9 mouse cellular contexts compared by ENCODE assay signal in the genomic region with DNA sequence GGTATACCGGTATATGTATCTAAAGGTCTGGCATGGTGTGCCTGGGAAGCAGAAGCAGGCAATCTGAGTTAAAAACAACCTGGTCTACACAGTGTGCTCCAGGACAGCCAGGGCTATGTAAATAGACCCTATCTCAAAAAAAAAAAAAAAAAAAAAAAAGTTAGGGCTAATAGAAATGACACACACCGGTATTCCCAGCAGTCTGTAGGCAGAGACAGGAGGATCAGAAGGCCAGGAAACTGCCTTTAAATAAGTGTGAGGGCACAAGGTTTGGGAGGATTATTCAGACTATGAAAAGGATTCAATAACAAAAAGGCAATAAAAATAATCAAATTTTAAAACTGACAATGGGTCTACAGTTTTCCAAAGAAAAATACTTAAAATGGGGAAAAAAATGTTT. TPM values are rescaled to one million over a fixed set of nuclear protein-coding genes. Genes with fewer than 3 reads are reported as not detected.
DNase-seq lines count a peak whose midpoint lies in the region; ATAC-seq and TF ChIP-seq lines count a peak whose summit lies in the region.
"Had no signal": no experiment of that assay in that cellular context is flagged by ENCODE, and none has a peak within 500 bp of the region (broad histone marks: within the 10 kb centered on the region; RNA-seq: fewer than 3 reads in every experiment).

No protein-coding gene starts in this region.

- peak overlapping the region; percentile 85; the same call in 1 of the 2 replicates for H3K4me3 ChIP-seq in heart, embryonic 15.5 days
- H3K4me3 ChIP-seq in heart, embryonic 10.5 days = no peak overlapping the region
- peak overlapping the region; percentile 61 for H3K4me3 ChIP-seq in bone marrow macrophage, adult 2 months (ENCODE audit: insufficient read depth, low read length)
- peak overlapping the region; percentile 82; the same call in 1 of the 2 replicates for H3K4me3 ChIP-seq in hindbrain, embryonic 14.5 days (replicated peaks; ENCODE audit: low read length)
- H3K4me3 ChIP-seq in midbrain, embryonic 10.5 days = peak overlapping the region; percentile 91

- no peak overlapping the region for H3K27ac ChIP-seq in heart, embryonic 15.5 days
- H3K27ac ChIP-seq in heart, embryonic 10.5 days = no peak overlapping the region
- H3K27ac ChIP-seq in bone marrow macrophage, adult 2 months (ENCODE audit: insufficient read depth, low read depth, low read length) = no peak overlapping the region
- H3K27ac ChIP-seq in hindbrain, embryonic 14.5 days = no peak overlapping the region
- no peak overlapping the region for H3K27ac ChIP-seq in midbrain, embryonic 10.5 days (replicated peaks)

- no peak overlapping the region for H3K9ac ChIP-seq in heart, embryonic 15.5 days
- H3K9ac ChIP-seq in hindbrain, embryonic 14.5 days = no peak overlapping the region

- no peak for TF ChIP-seq POLR2A in bone marrow macrophage, adult 2 months (IDR thresholded peaks at IDR 0.05; ENCODE audit: borderline replicate concordance, low read depth, low read length)

- WGBS in heart, embryonic 15.5 days = 65% methylated on average over 2 of the region's 2 CpGs
- WGBS in heart, embryonic 10.5 days = 66% methylated on average over 2 of the region's 2 CpGs
- WGBS in hindbrain, embryonic 14.5 days = 71% methylated on average over 2 of the region's 2 CpGs
- 85% methylated on average over 2 of the region's 2 CpGs for WGBS in midbrain, embryonic 10.5 days

- H3K4me2 ChIP-seq in heart, embryonic 15.5 days = peak overlapping the region; percentile 59
- H3K4me2 ChIP-seq in hindbrain, embryonic 14.5 days (replicated peaks) = peak overlapping the region; percentile 55

- no peaks in the 10 kb centered on the region for H3K9me3 ChIP-seq in heart, embryonic 15.5 days (replicated peaks)
- H3K9me3 ChIP-seq in heart, embryonic 10.5 days = no peaks in the 10 kb centered on the region
- no peaks in the 10 kb centered on the region for H3K9me3 ChIP-seq in hindbrain, embryonic 14.5 days (ENCODE audit: control insufficient read depth, low read length)
- no peaks in the 10 kb centered on the region for H3K9me3 ChIP-seq in midbrain, embryonic 10.5 days (replicated peaks)

- peaks cover 22% of the 10 kb centered on the region for H3K4me1 ChIP-seq in heart, embryonic 15.5 days (replicated peaks)
- peaks cover 13% of the 10 kb centered on the region; the same call in 1 of the 2 replicates for H3K4me1 ChIP-seq in heart, embryonic 10.5 days
- peaks cover 29% of the 10 kb centered on the region for H3K4me1 ChIP-seq in bone marrow macrophage, adult 2 months (ENCODE audit: control insufficient read depth, insufficient read depth, low read length)
- 0 out of 2 replicates have a peak, but pooled peaks cover 4% of the 10 kb centered on the region for H3K4me1 ChIP-seq in hindbrain, embryonic 14.5 days (replicated peaks; ENCODE audit: control insufficient read depth, insufficient read depth, low read length)
- peaks cover 28% of the 10 kb centered on the region for H3K4me1 ChIP-seq in midbrain, embryonic 10.5 days

- no peak for TF ChIP-seq CTCF in bone marrow macrophage, adult 2 months (IDR thresholded peaks at IDR 0.05; ENCODE audit: low read depth, low read length)

- ATAC-seq in heart, embryonic 15.5 days (replicated peaks; ENCODE audit: insufficient number of reproducible peaks, insufficient read depth, low FRiP score, low read depth) = no peak
- no peak for ATAC-seq in hindbrain, embryonic 14.5 days (ENCODE audit: low FRiP score)
- ATAC-seq in CD4-positive, CD25-positive, alpha-beta regulatory T cell, adult 4 months = no peak

- H3K36me3 ChIP-seq in heart, embryonic 15.5 days = no peaks in the 10 kb centered on the region
- no peaks in the 10 kb centered on the region for H3K36me3 ChIP-seq in heart, embryonic 10.5 days
- H3K36me3 ChIP-seq in hindbrain, embryonic 14.5 days (replicated peaks; ENCODE audit: control insufficient read depth, insufficient read depth) = no peaks in the 10 kb centered on the region
- peaks cover 3% of the 10 kb centered on the region; the same call in 1 of the 2 replicates for H3K36me3 ChIP-seq in midbrain, embryonic 10.5 days

- no peak for DNase-seq in heart, embryonic 10.5 days (ENCODE audit: low spot score)
- no peak for DNase-seq in hindbrain, embryonic 14.5 days (ENCODE audit: low spot score)
- DNase-seq in midbrain, embryonic 10.5 days (ENCODE audit: low spot score) = no peak
- DNase-seq in layer of hippocampus, postnatal 14 days (ENCODE audit: low spot score in 2 of 2) = no peak
- DNase-seq in embryo, embryonic 11 days = no peak
- DNase-seq: right cerebral cortex, adult 18-20 months had no signal

- H3K27me3 ChIP-seq in heart, embryonic 15.5 days = no peaks in the 10 kb centered on the region
- H3K27me3 ChIP-seq in heart, embryonic 10.5 days (ENCODE audit: insufficient read depth, poor library complexity, severe bottlenecking) = no peaks in the 10 kb centered on the region
- no peaks in the 10 kb centered on the region for H3K27me3 ChIP-seq in hindbrain, embryonic 14.5 days (ENCODE audit: control insufficient read depth, insufficient read depth, low read length)
- H3K27me3 ChIP-seq in midbrain, embryonic 10.5 days (ENCODE audit: low read depth, poor library complexity, severe bottlenecking) = no peaks in the 10 kb centered on the region

RNA-seq across cellular contexts. Expression of a gene that starts 2.1 kb away (rescaled TPM):
- 25.2 and 27.4 TPM in 2 replicates for polyA plus RNA-seq in heart, embryonic 15.5 days (2015; fragmentation: Nextera tagmentation; extraction: Ambion mirVana)
- 26.7 and 30.2 TPM in 2 replicates for polyA plus RNA-seq in heart, embryonic 10.5 days (2016; fragmentation: Nextera tagmentation; extraction: Ambion mirVana)
- polyA plus RNA-seq in bone marrow macrophage, adult 2 months (2012; ENCODE audit: insufficient read depth, insufficient read length, missing spikeins) = 147 and 157 TPM in 2 replicates
- 22.2 and 23.5 TPM in 2 replicates for polyA plus RNA-seq in hindbrain, embryonic 14.5 days (2014; fragmentation: Nextera tagmentation; extraction: Ambion mirVana)
- polyA plus RNA-seq in midbrain, embryonic 10.5 days (2016; fragmentation: Nextera tagmentation; extraction: Ambion mirVana) = 26.5 and 26.9 TPM in 2 replicates
- polyA plus RNA-seq in CD4-positive, CD25-positive, alpha-beta regulatory T cell, adult 4 months (2017; shearing (Covaris generic)) = 10 to 100 TPM; 40.5 to 46.8 TPM
- total RNA-seq in layer of hippocampus, postnatal 14 days (2021) = 10 to 100 TPM; 36.1 to 36.8 TPM
